16 mouse cellular contexts compared by ENCODE assay signal in genomic region chr3:68239887-68240286, GRCm38 (mm10).
"Had no signal": no experiment of that assay in that cellular context is flagged by ENCODE, and none has a peak within 500 bp of the region (broad histone marks: within the 10 kb centered on the region; RNA-seq: fewer than 3 reads in every experiment).

No protein-coding gene starts in this region.

- H3K4me1 ChIP-seq: neural tube, embryonic 13.5 days; stomach, embryonic 15.5 days had no signal

- H3K27me3 ChIP-seq: neural tube, embryonic 13.5 days; neural tube, embryonic 15.5 days; stomach, embryonic 15.5 days had no signal

- H3K4me3 ChIP-seq: neural tube, embryonic 13.5 days; neural tube, embryonic 15.5 days; stomach, embryonic 15.5 days had no signal

- H3K9me3 ChIP-seq: neural tube, embryonic 13.5 days; neural tube, embryonic 15.5 days; stomach, embryonic 15.5 days had no signal

- H3K9ac ChIP-seq: neural tube, embryonic 13.5 days; neural tube, embryonic 15.5 days; stomach, embryonic 15.5 days had no signal

- H3K36me3 ChIP-seq: neural tube, embryonic 13.5 days; neural tube, embryonic 15.5 days; stomach, embryonic 15.5 days had no signal

- DNase-seq: retina, postnatal 1 day; right cerebral cortex, adult 18-20 months; right cerebral cortex, postnatal 14 days; right cerebral cortex, postnatal 25 days; right cerebral cortex, postnatal 4 days; spleen, adult 18-20 months; thymus, adult 18-20 months; thymus, adult 2 months; thymus, postnatal 14 days; thymus, postnatal 25 days; thymus, postnatal 36 days; thymus, postnatal 4 days had no signal

- H3K4me2 ChIP-seq: neural tube, embryonic 13.5 days; neural tube, embryonic 15.5 days; stomach, embryonic 15.5 days had no signal

- H3K27ac ChIP-seq: neural tube, embryonic 13.5 days; stomach, embryonic 15.5 days; stomach, postnatal 0 days had no signal
